ENCODE assay signal across 16 mouse cellular contexts in genomic region chr6:111361681-111362080, GRCm38 (mm10).
"Had no signal": no experiment of that assay in that cellular context is flagged by ENCODE, and none has a peak within 500 bp of the region (broad histone marks: within the 10 kb centered on the region; RNA-seq: fewer than 3 reads in every experiment).

No protein-coding gene starts in this region.

- H3K4me2 ChIP-seq: kidney, embryonic 15.5 days; limb, embryonic 13.5 days; neural tube, embryonic 13.5 days had no signal

- H3K4me3 ChIP-seq: kidney, embryonic 15.5 days; limb, embryonic 13.5 days; midbrain, embryonic 10.5 days; neural tube, embryonic 13.5 days had no signal

- DNase-seq: kidney, postnatal 36 days; left cerebral cortex, postnatal 4 days; lung, adult 18-20 months; lung, postnatal 4 days; retina, postnatal 1 day; right cerebral cortex, postnatal 4 days; spleen, adult 18-20 months; thymus, adult 18-20 months; thymus, postnatal 14 days had no signal

- H3K4me1 ChIP-seq: kidney, embryonic 15.5 days; limb, embryonic 13.5 days; midbrain, embryonic 10.5 days; neural tube, embryonic 13.5 days had no signal

- H3K36me3 ChIP-seq: kidney, embryonic 15.5 days; limb, embryonic 13.5 days; midbrain, embryonic 10.5 days; neural tube, embryonic 13.5 days had no signal

- H3K27ac ChIP-seq: kidney, embryonic 15.5 days; limb, embryonic 13.5 days; liver, embryonic 14.5 days; midbrain, embryonic 10.5 days; neural tube, embryonic 13.5 days had no signal

- H3K9ac ChIP-seq: kidney, embryonic 15.5 days; limb, embryonic 13.5 days; liver, embryonic 14.5 days; neural tube, embryonic 13.5 days had no signal

- H3K27me3 ChIP-seq: kidney, embryonic 15.5 days; limb, embryonic 13.5 days; neural tube, embryonic 13.5 days had no signal

- H3K9me3 ChIP-seq: kidney, embryonic 15.5 days; limb, embryonic 13.5 days; midbrain, embryonic 10.5 days; neural tube, embryonic 13.5 days had no signal

- ATAC-seq: lung, postnatal 0 days; midbrain, embryonic 16.5 days had no signal
